Mouse (Mus musculus): ENCODE results near the gene Mrtfa. TPM values are rescaled to one million over a fixed set of nuclear protein-coding genes. Genes with fewer than 3 reads are reported as not detected.
A peak's percentile ranks its signal among the peaks of the same experiment; 100 is the strongest.

Mrtfa gene
- polyA plus RNA-seq, 1 experiment from 2014 or later: 3.9 TPM

GRCm38 (mm10) chr15:81044446-81044845, 146.1 kb downstream of the Mrtfa start:
- H3K4me2 ChIP-seq: peak overlapping the region; percentile 41
- peak overlapping the region; percentile 42 for H3K4me3 ChIP-seq (replicated peaks)
- peaks cover 16% of the 10 kb centered on the region; the same call in 1 of the 2 replicates for H3K27me3 ChIP-seq
- WGBS (ENCODE audit: insufficient replicate concordance): 37% methylated on average over 9 of the region's 9 CpGs
- ATAC-seq (ENCODE audit: low read depth) (no peak), DNase-seq (no peak)
- H3K9me3 ChIP-seq (replicated peaks): no peaks in the 10 kb centered on the region
- H3K9ac ChIP-seq: peak overlapping the region; percentile 4; the same call in 1 of the 2 replicates
- peak overlapping the region; percentile 60; the same call in 1 of the 2 replicates for H3K27ac ChIP-seq
- peaks cover 51% of the 10 kb centered on the region for H3K4me1 ChIP-seq (replicated peaks)
- H3K36me3 ChIP-seq: no peaks in the 10 kb centered on the region

- Histone ChIP-seq H3K9ac (no peak overlapping the region), H3K27me3 (peaks cover 16% of the 10 kb centered on the region; the same call in 1 of the 2 replicates), H3K4me1 (replicated peaks) (peaks cover 36% of the 10 kb centered on the region), H3K4me3 (replicated peaks) (no peak overlapping the region), H3K36me3 (no peaks in the 10 kb centered on the region), H3K27ac (no peak overlapping the region), H3K4me2 (no peak overlapping the region), H3K9me3 (replicated peaks) (no peaks in the 10 kb centered on the region)
- WGBS (ENCODE audit: insufficient replicate concordance): 58% methylated on average over 13 of the region's 13 CpGs
- ATAC-seq (ENCODE audit: low read depth) (no peak), DNase-seq (no peak)
These were observed 148.2 kb downstream of the Mrtfa start for GRCm38 (mm10) chr15:81042276-81042931.

- no peak overlapping the region for H3K4me3 ChIP-seq (replicated peaks)
- no peak overlapping the region for H3K27ac ChIP-seq
- 48% methylated on average over 4 of the region's 4 CpGs for WGBS (ENCODE audit: insufficient replicate concordance)
- H3K4me2 ChIP-seq: no peak overlapping the region
- ATAC-seq (ENCODE audit: low read depth): no peak
- no peak overlapping the region for H3K9ac ChIP-seq
- peaks cover 16% of the 10 kb centered on the region; the same call in 1 of the 2 replicates for H3K27me3 ChIP-seq
- no peak for DNase-seq
- H3K9me3 ChIP-seq (replicated peaks): no peaks in the 10 kb centered on the region
- H3K36me3 ChIP-seq: no peaks in the 10 kb centered on the region
- peaks cover 30% of the 10 kb centered on the region for H3K4me1 ChIP-seq (replicated peaks)
These were observed 148.8 kb downstream of the Mrtfa start for GRCm38 (mm10) chr15:81041767-81042166.

GRCm38 (mm10) chr15:81038419-81038818, 152.1 kb downstream of the Mrtfa start:
- no peaks in the 10 kb centered on the region for H3K36me3 ChIP-seq
- DNase-seq: no peak
- peaks cover 27% of the 10 kb centered on the region for H3K4me1 ChIP-seq (replicated peaks)
- ATAC-seq (ENCODE audit: low read depth): no peak
- H3K9me3 ChIP-seq (replicated peaks): no peaks in the 10 kb centered on the region
- no peak overlapping the region for H3K4me2 ChIP-seq
- no peak overlapping the region for H3K4me3 ChIP-seq (replicated peaks)
- H3K27me3 ChIP-seq: no peaks in the 10 kb centered on the region
- no peak overlapping the region for H3K27ac ChIP-seq
- 69% methylated on average over 5 of the region's 5 CpGs for WGBS (ENCODE audit: insufficient replicate concordance)
- no peak overlapping the region for H3K9ac ChIP-seq

- H3K36me3 ChIP-seq: no peaks in the 10 kb centered on the region
- H3K27ac ChIP-seq: peak overlapping the region; percentile 49; the same call in 1 of the 2 replicates
- no peaks in the 10 kb centered on the region for H3K9me3 ChIP-seq (replicated peaks)
- H3K4me3 ChIP-seq (replicated peaks): no peak overlapping the region
- DNase-seq (no peak), ATAC-seq (ENCODE audit: low read depth) (peak; percentile 65)
- H3K4me1 ChIP-seq (replicated peaks): peaks cover 29% of the 10 kb centered on the region
- H3K9ac ChIP-seq: no peak overlapping the region
- 35% methylated on average over 12 of the region's 12 CpGs for WGBS (ENCODE audit: insufficient replicate concordance)
- no peak overlapping the region for H3K4me2 ChIP-seq
- no peaks in the 10 kb centered on the region for H3K27me3 ChIP-seq
These were observed 155.0 kb downstream of the Mrtfa start for GRCm38 (mm10) chr15:81035417-81036162.

GRCm38 (mm10) chr15:81034119-81034518, 156.4 kb downstream of the Mrtfa start:
- DNase-seq (no peak), ATAC-seq (ENCODE audit: low read depth) (no peak)
- Histone ChIP-seq H3K9me3 (replicated peaks) (no peaks in the 10 kb centered on the region), H3K27ac (no peak overlapping the region), H3K4me2 (no peak overlapping the region), H3K4me3 (replicated peaks) (no peak overlapping the region), H3K9ac (no peak overlapping the region), H3K36me3 (no peaks in the 10 kb centered on the region), H3K27me3 (no peaks in the 10 kb centered on the region), H3K4me1 (replicated peaks) (peaks cover 33% of the 10 kb centered on the region)
- WGBS (ENCODE audit: insufficient replicate concordance): 74% methylated on average over 6 of the region's 6 CpGs

- H3K9ac ChIP-seq: no peak overlapping the region
- no peak overlapping the region for H3K4me3 ChIP-seq (replicated peaks)
- 32% methylated on average over 9 of the region's 9 CpGs for WGBS (ENCODE audit: insufficient replicate concordance)
- H3K4me1 ChIP-seq (replicated peaks): peaks cover 44% of the 10 kb centered on the region
- no peaks in the 10 kb centered on the region for H3K36me3 ChIP-seq
- H3K9me3 ChIP-seq (replicated peaks): no peaks in the 10 kb centered on the region
- DNase-seq (no peak), ATAC-seq (ENCODE audit: low read depth) (no peak)
- no peaks in the 10 kb centered on the region for H3K27me3 ChIP-seq
- H3K27ac ChIP-seq: no peak overlapping the region
- no peak overlapping the region for H3K4me2 ChIP-seq
These were observed 157.5 kb downstream of the Mrtfa start for GRCm38 (mm10) chr15:81032941-81033629.

GRCm38 (mm10) chr15:81031611-81032010, 158.9 kb downstream of the Mrtfa start:
- 76% methylated on average over 4 of the region's 4 CpGs for WGBS (ENCODE audit: insufficient replicate concordance)
- Histone ChIP-seq H3K4me3 (replicated peaks) (no peak overlapping the region), H3K27ac (no peak overlapping the region), H3K9ac (no peak overlapping the region), H3K9me3 (replicated peaks) (no peaks in the 10 kb centered on the region), H3K4me1 (replicated peaks) (peaks cover 58% of the 10 kb centered on the region), H3K36me3 (no peaks in the 10 kb centered on the region), H3K4me2 (no peak overlapping the region), H3K27me3 (no peaks in the 10 kb centered on the region)
- DNase-seq (no peak), ATAC-seq (ENCODE audit: low read depth) (no peak)

GRCm38 (mm10) chr15:81030891-81031425, 159.6 kb downstream of the Mrtfa start:
- Histone ChIP-seq H3K4me2 (no peak overlapping the region), H3K4me1 (replicated peaks) (peaks cover 64% of the 10 kb centered on the region), H3K36me3 (no peaks in the 10 kb centered on the region), H3K9me3 (replicated peaks) (no peaks in the 10 kb centered on the region), H3K27ac (no peak overlapping the region), H3K27me3 (no peaks in the 10 kb centered on the region), H3K9ac (no peak overlapping the region), H3K4me3 (replicated peaks) (no peak overlapping the region)
- DNase-seq (no peak), ATAC-seq (ENCODE audit: low read depth) (no peak)
- WGBS (ENCODE audit: insufficient replicate concordance): 73% methylated on average over 10 of the region's 10 CpGs

GRCm38 (mm10) chr15:81027378-81028173, 163.0 kb downstream of the Mrtfa start:
- peak; percentile 74 for DNase-seq
- peak; percentile 96 for ATAC-seq (ENCODE audit: low read depth)
- WGBS (ENCODE audit: insufficient replicate concordance): 14% methylated on average over 8 of the region's 8 CpGs
- H3K4me1 ChIP-seq (replicated peaks): peaks cover 45% of the 10 kb centered on the region
- H3K27ac ChIP-seq: peak overlapping the region; percentile 72
- no peak overlapping the region for H3K4me3 ChIP-seq (replicated peaks)
- no peaks in the 10 kb centered on the region for H3K9me3 ChIP-seq (replicated peaks)
- H3K4me2 ChIP-seq: peak overlapping the region; percentile 25
- H3K27me3 ChIP-seq: no peaks in the 10 kb centered on the region
- H3K36me3 ChIP-seq: no peaks in the 10 kb centered on the region
- no peak overlapping the region for H3K9ac ChIP-seq
